Mouse (Mus musculus) gastrocnemius, postnatal 25 days (tissue): ENCODE measurements around the gene 2900011O08Rik. TPM values are rescaled to one million over a fixed set of nuclear protein-coding genes. Genes with fewer than 3 reads are reported as not detected.
"Not testable (repeated sequence)": the region's sequence is repeated elsewhere in the genome, so short reads cannot be mapped to it uniquely, and the experiment has no call there.

Source experiments
- DNase-seq: peaks from one replicate; pipeline ENCODE4 v3.0.0; 2022
- total RNA-seq, 2 experiments: library from RNA; stranded (reverse); gene quantifications; 1 replicate in 1 of 2; 2 replicates in 1 of 2; pipeline ENCODE4 v1.2.3; 2021

The 2900011O08Rik gene
- total RNA-seq, 2 experiments from 2014 or later = not detected

GRCm38 (mm10) chr16:14068701-14069100 is 82.3 kb downstream of the 2900011O08Rik start:
- not testable (repeated sequence) for DNase-seq

- no peak for DNase-seq
These were observed 84.2 kb downstream of the 2900011O08Rik start for GRCm38 (mm10) chr16:14070471-14071169.

GRCm38 (mm10) chr16:14082925-14083324 is 96.5 kb downstream of the 2900011O08Rik start:
- no peak for DNase-seq

GRCm38 (mm10) chr16:14088249-14088648 is 101.8 kb downstream of the 2900011O08Rik start:
- DNase-seq = no peak

- DNase-seq = no peak
These were observed 102.9 kb downstream of the 2900011O08Rik start for GRCm38 (mm10) chr16:14089296-14089695.

- no peak for DNase-seq
These were observed 105.4 kb downstream of the 2900011O08Rik start for GRCm38 (mm10) chr16:14091771-14092170.

- DNase-seq = peak; percentile 12
These were observed 119.5 kb downstream of the 2900011O08Rik start for GRCm38 (mm10) chr16:14105891-14106290.

GRCm38 (mm10) chr16:14109651-14110230 is 123.3 kb downstream of the 2900011O08Rik start:
- no peak for DNase-seq

GRCm38 (mm10) chr16:14110922-14111321 is 124.5 kb downstream of the 2900011O08Rik start:
- no peak for DNase-seq

GRCm38 (mm10) chr16:14112133-14112532 is 125.7 kb downstream of the 2900011O08Rik start:
- DNase-seq = no peak

GRCm38 (mm10) chr16:14112742-14113141 is 126.3 kb downstream of the 2900011O08Rik start:
- no peak for DNase-seq

GRCm38 (mm10) chr16:14117299-14117698 is 130.9 kb downstream of the 2900011O08Rik start:
- DNase-seq = no peak

GRCm38 (mm10) chr16:14120941-14121340 is 134.5 kb downstream of the 2900011O08Rik start:
- DNase-seq = no peak

GRCm38 (mm10) chr16:14121563-14121962 is 135.2 kb downstream of the 2900011O08Rik start:
- no peak for DNase-seq

GRCm38 (mm10) chr16:14122586-14122985 is 136.2 kb downstream of the 2900011O08Rik start:
- no peak for DNase-seq

GRCm38 (mm10) chr16:14123901-14124300 is 137.5 kb downstream of the 2900011O08Rik start:
- DNase-seq = no peak

- DNase-seq = no peak
These were observed 138.3 kb downstream of the 2900011O08Rik start for GRCm38 (mm10) chr16:14124709-14125108.

- no peak for DNase-seq
These were observed 138.8 kb downstream of the 2900011O08Rik start for GRCm38 (mm10) chr16:14125253-14125652.

- DNase-seq = no peak
These were observed 142.6 kb downstream of the 2900011O08Rik start for GRCm38 (mm10) chr16:14128977-14129376.

- DNase-seq = no peak
These were observed 144.4 kb downstream of the 2900011O08Rik start for GRCm38 (mm10) chr16:14130796-14131195.

- DNase-seq = no peak
These were observed 145.0 kb downstream of the 2900011O08Rik start for GRCm38 (mm10) chr16:14131376-14131775.

- DNase-seq = no peak
These were observed 145.4 kb downstream of the 2900011O08Rik start for GRCm38 (mm10) chr16:14131838-14132237.

GRCm38 (mm10) chr16:14135014-14135413 is 148.6 kb downstream of the 2900011O08Rik start:
- DNase-seq = no peak
